8 mouse cellular contexts compared by ENCODE assay signal in the genomic region with DNA sequence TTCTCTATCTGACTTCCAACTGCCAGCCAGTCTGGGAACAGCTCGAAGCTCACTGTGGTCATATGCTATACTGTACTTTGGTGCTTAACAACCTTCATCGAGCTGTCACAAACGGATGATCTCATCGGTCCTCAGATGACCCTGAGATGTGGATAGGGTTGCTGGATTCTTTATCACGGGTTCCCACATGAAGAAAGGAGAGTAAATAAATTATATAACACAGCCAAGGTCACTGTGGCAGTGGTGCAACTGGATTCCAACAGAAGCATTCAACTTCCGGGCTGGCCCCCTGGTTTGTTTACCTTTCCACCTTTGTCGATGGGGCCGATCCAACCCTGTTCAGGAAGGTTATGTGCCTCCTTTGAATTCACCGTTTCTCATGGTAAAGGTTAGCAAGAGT.
DNase-seq lines count a peak whose midpoint lies in the region; ATAC-seq and TF ChIP-seq lines count a peak whose summit lies in the region.
"Had no signal": no experiment of that assay in that cellular context is flagged by ENCODE, and none has a peak within 500 bp of the region (broad histone marks: within the 10 kb centered on the region; RNA-seq: fewer than 3 reads in every experiment).

No protein-coding gene starts in this region.

- DNase-seq in CH12.LX (ENCODE audit: extremely low read depth): no peak
- peak; percentile 2 for DNase-seq in T-cell, adult 2 months (ENCODE audit: low spot score)
- no peak for DNase-seq in spleen, adult 18-20 months
- DNase-seq in left cerebral cortex, postnatal 25 days (ENCODE audit: low spot score in 2 of 2): no peak
- DNase-seq in midbrain, embryonic 14.5 days: no peak

- TF ChIP-seq RAD21 in CH12.LX (IDR thresholded peaks at IDR 0.05; ENCODE audit: low read depth, low read length): no peak

- H3K9ac ChIP-seq in CH12.LX (ENCODE audit: insufficient read depth, low read depth): 0 out of 2 replicates have a peak overlapping the region, but pooled peaks have one; percentile 12
- no peak overlapping the region for H3K9ac ChIP-seq in intestine, embryonic 15.5 days
- H3K9ac ChIP-seq in liver, embryonic 15.5 days: no peak overlapping the region
- H3K9ac ChIP-seq in midbrain, embryonic 14.5 days (replicated peaks; ENCODE audit: low read length): no peak overlapping the region
- H3K9ac ChIP-seq: embryonic facial prominence, embryonic 12.5 days had no signal

- TF ChIP-seq EP300 in CH12.LX (IDR thresholded peaks at IDR 0.05; ENCODE audit: low read length): no peak

- no peak overlapping the region for H3K4me3 ChIP-seq in CH12.LX (replicated peaks in 1 of 3; ENCODE audit: low read depth in 2 of 3, low read length in 2 of 3, poor library complexity in 1 of 3)
- no peak overlapping the region for H3K4me3 ChIP-seq in intestine, embryonic 15.5 days (replicated peaks)
- no peak overlapping the region for H3K4me3 ChIP-seq in liver, embryonic 15.5 days (replicated peaks)
- H3K4me3 ChIP-seq in midbrain, embryonic 14.5 days (replicated peaks; ENCODE audit: low read depth, low read length): no peak overlapping the region
- H3K4me3 ChIP-seq: embryonic facial prominence, embryonic 12.5 days had no signal

- H3K27me3 ChIP-seq in CH12.LX (replicated peaks): no peaks in the 10 kb centered on the region
- no peaks in the 10 kb centered on the region for H3K27me3 ChIP-seq in intestine, embryonic 15.5 days (replicated peaks)
- H3K27me3 ChIP-seq in liver, embryonic 15.5 days: no peaks in the 10 kb centered on the region
- no peaks in the 10 kb centered on the region for H3K27me3 ChIP-seq in midbrain, embryonic 14.5 days (ENCODE audit: control insufficient read depth, insufficient read depth, low read length)
- H3K27me3 ChIP-seq: embryonic facial prominence, embryonic 12.5 days had no signal

- no peaks in the 10 kb centered on the region for H3K9me3 ChIP-seq in CH12.LX (replicated peaks; ENCODE audit: low read length)
- H3K9me3 ChIP-seq in intestine, embryonic 15.5 days: no peaks in the 10 kb centered on the region
- no peaks in the 10 kb centered on the region for H3K9me3 ChIP-seq in liver, embryonic 15.5 days (replicated peaks)
- H3K9me3 ChIP-seq in midbrain, embryonic 14.5 days (ENCODE audit: control insufficient read depth, low read length): no peaks in the 10 kb centered on the region
- H3K9me3 ChIP-seq: embryonic facial prominence, embryonic 12.5 days had no signal

- no peaks in the 10 kb centered on the region for H3K36me3 ChIP-seq in CH12.LX (replicated peaks in 1 of 2; ENCODE audit: control insufficient read depth in 1 of 2, insufficient read depth in 1 of 2, low read length in 1 of 2)
- no peaks in the 10 kb centered on the region for H3K36me3 ChIP-seq in intestine, embryonic 15.5 days
- no peaks in the 10 kb centered on the region for H3K36me3 ChIP-seq in liver, embryonic 15.5 days (replicated peaks)
- no peaks in the 10 kb centered on the region for H3K36me3 ChIP-seq in midbrain, embryonic 14.5 days (ENCODE audit: control insufficient read depth, insufficient read depth, low read length)
- H3K36me3 ChIP-seq: embryonic facial prominence, embryonic 12.5 days had no signal

- peak overlapping the region; percentile 54; the same call in 1 of the 2 replicates for H3K27ac ChIP-seq in CH12.LX (ENCODE audit: insufficient read depth, low read depth)
- 0 out of 2 replicates have a peak overlapping the region, but pooled peaks have one; percentile 13 for H3K27ac ChIP-seq in intestine, embryonic 15.5 days
- H3K27ac ChIP-seq in liver, embryonic 15.5 days (replicated peaks): 0 out of 2 replicates have a peak overlapping the region, but pooled peaks have one; percentile 16
- H3K27ac ChIP-seq in midbrain, embryonic 14.5 days (replicated peaks; ENCODE audit: low read depth, low read length): no peak overlapping the region
- H3K27ac ChIP-seq: embryonic facial prominence, embryonic 12.5 days had no signal

- intact Hi-C loops in left cerebral cortex, postnatal 25 days (cut with DNase I): loop anchor here (5.0 kb wide), 2 partner anchors 79 to 306 kb away; no protein-coding TSS in a partner anchor

- no peak for TF ChIP-seq POLR2A in CH12.LX (IDR thresholded peaks at IDR 0.05; ENCODE audit: low read depth, low read length)

- peak overlapping the region; percentile 52 for H3K4me2 ChIP-seq in CH12.LX (ENCODE audit: insufficient read depth, low read depth, poor library complexity, severe bottlenecking)
- no peak overlapping the region for H3K4me2 ChIP-seq in intestine, embryonic 15.5 days (replicated peaks)
- no peak overlapping the region for H3K4me2 ChIP-seq in liver, embryonic 15.5 days
- H3K4me2 ChIP-seq in midbrain, embryonic 14.5 days (ENCODE audit: low read length): no peak overlapping the region
- H3K4me2 ChIP-seq: embryonic facial prominence, embryonic 12.5 days had no signal

- no peak for TF ChIP-seq CTCF in CH12.LX (conservative IDR thresholded peaks at IDR 0.05 in 1 of 2, IDR thresholded peaks at IDR 0.05 in 1 of 2; ENCODE audit: low read depth in 2 of 2, low read length in 2 of 2)

- WGBS in intestine, embryonic 15.5 days: 26% methylated on average over 9 of the region's 9 CpGs
- WGBS in liver, embryonic 15.5 days (ENCODE audit: insufficient replicate concordance): 24% methylated on average over 9 of the region's 9 CpGs
- 79% methylated on average over 9 of the region's 9 CpGs for WGBS in midbrain, embryonic 14.5 days

- in situ Hi-C loops in CH12.LX (cut with MboI; ENCODE audit: low pct_ligation_motif_present, low pct_unique_long_range_greater_than_20kb, low sequenced_read_pairs): no loop called here

- dilution Hi-C loops in CH12.LX (cut with MboI; ENCODE audit: extremely low pct_ligation_motif_present, extremely low pct_unique_long_range_greater_than_20kb, low sequenced_read_pairs): no loop called here

- H3K4me1 ChIP-seq in CH12.LX (ENCODE audit: control insufficient read depth in 1 of 2, insufficient read depth in 2 of 2): peaks cover 11 to 35% of the 10 kb centered on the region in 2 experiments
- 0 out of 2 replicates have a peak, but pooled peaks cover 8% of the 10 kb centered on the region for H3K4me1 ChIP-seq in intestine, embryonic 15.5 days (replicated peaks)
- peaks cover 10% of the 10 kb centered on the region; the same call in 1 of the 2 replicates for H3K4me1 ChIP-seq in liver, embryonic 15.5 days (replicated peaks)
- peaks cover 9% of the 10 kb centered on the region; the same call in 1 of the 2 replicates for H3K4me1 ChIP-seq in midbrain, embryonic 14.5 days (ENCODE audit: control insufficient read depth, insufficient read depth, low read length)

- peak; percentile 96 for ATAC-seq in intestine, embryonic 15.5 days
- ATAC-seq in liver, embryonic 15.5 days (ENCODE audit: insufficient read depth): peak; percentile 89
- ATAC-seq in midbrain, embryonic 14.5 days (ENCODE audit: low FRiP score, low TSS enrichment): no peak

- no peaks in the 10 kb centered on the region for H3K79me2 ChIP-seq in CH12.LX (replicated peaks; ENCODE audit: control insufficient read depth, extremely low read depth, insufficient read depth, poor library complexity, severe bottlenecking)

TF ChIP-seq in CH12.LX, 34 proteins besides CTCF, POLR2A, EP300 and RAD21:
- TF ChIP-seq NELFE (IDR thresholded peaks at IDR 0.05; ENCODE audit: low read depth, low read length): no peak
- TF ChIP-seq ELF1 (IDR thresholded peaks at IDR 0.05; ENCODE audit: low read depth, low read length): 0 out of 2 replicates have a peak, but pooled peaks have one; percentile 17
- no peak for TF ChIP-seq MXI1 (IDR thresholded peaks at IDR 0.05; ENCODE audit: low read depth, low read length)
- no peak for TF ChIP-seq MEF2A (IDR thresholded peaks at IDR 0.05; ENCODE audit: borderline replicate concordance, low read depth, low read length)
- TF ChIP-seq MYC (IDR thresholded peaks at IDR 0.05; ENCODE audit: low read depth, low read length): no peak
- no peak for TF ChIP-seq MAX (IDR thresholded peaks at IDR 0.05; ENCODE audit: low read length)
TF ChIP-seq in CH12.LX: peak in this region for 1.
